Mouse (Mus musculus): Measurements from ENCODE around the gene Jmjd8.

The Jmjd8 gene

GRCm38 (mm10) chr17:25880196-25880910 is 51.7 kb downstream of the Jmjd8 start, which contains the start of gene Wfikkn1:
TSS of gene Wfikkn1 (minus strand) at chr17:25880858.
- DNase-seq = no peak

- DNase-seq = peak in 1 of 2 experiments; percentile 33
Measured at GRCm38 (mm10) chr17:25880913-25881641, 52.4 kb downstream of the Jmjd8 start.
